Mouse (Mus musculus) lung, embryonic 14.5 days (tissue): ENCODE measurements around the gene Skil. TPM values are rescaled to one million over a fixed set of nuclear protein-coding genes. Genes with fewer than 3 reads are reported as not detected.
"Not testable (repeated sequence)": the region's sequence is repeated elsewhere in the genome, so short reads cannot be mapped to it uniquely, and the experiment has no call there.

Experiments used
- ATAC-seq: fragments of 200-750 bp; cut with Nextera tagmentation; 2 replicates; pipeline ENCODE4 v1.8.0; 2017; ENCODE audit warnings: mild to moderate bottlenecking, moderate TSS enrichment, moderate library complexity; ENCODE audit not compliant: insufficient read depth
- DNase-seq: peaks from one replicate; pipeline ENCODE4 v3.0.0-alpha.2; 2015
- H3K27ac ChIP-seq: fragments of 300-500 bp; sonication (generic); 2 replicates; pipeline ENCODE4 v1.5.1; 2014; ENCODE audit warnings: low read depth, mild to moderate bottlenecking, moderate library complexity
- H3K27me3 ChIP-seq: fragments of 300-500 bp; sonication (generic); 2 replicates; pipeline ENCODE4 v1.6.1; 2014; ENCODE audit warnings: low read length, control low read depth; ENCODE audit not compliant: insufficient read depth
- H3K36me3 ChIP-seq: fragments of 300-500 bp; sonication (generic); 2 replicates; pipeline ENCODE4 v1.6.1; 2014; ENCODE audit warnings: control low read depth; ENCODE audit not compliant: insufficient read depth
- H3K4me1 ChIP-seq: fragments of 300-500 bp; sonication (generic); 2 replicates; pipeline ENCODE4 v1.6.1; 2014; ENCODE audit warnings: antibody characterized with exemption, control low read depth; ENCODE audit not compliant: insufficient read depth
- H3K4me2 ChIP-seq: fragments of 300-500 bp; sonication (generic); 2 replicates; pipeline ENCODE4 v1.6.1; 2014; ENCODE audit warnings: mild to moderate bottlenecking
- H3K4me3 ChIP-seq: fragments of 300-500 bp; sonication (generic); 2 replicates; pipeline ENCODE4 v1.5.1; 2014; ENCODE audit warnings: low read depth, low read length
- H3K9ac ChIP-seq: fragments of 300-500 bp; sonication (generic); 2 replicates; pipeline ENCODE4 v1.6.1; 2014
- H3K9me3 ChIP-seq: fragments of 300-500 bp; sonication (generic); 2 replicates; pipeline ENCODE4 v1.6.1; 2016; ENCODE audit warnings: low read depth, low read length, control low read depth
- CTCF ChIP-seq: IDR thresholded peaks from 2 replicates; pipeline ENCODE4 v1.5.1; 2016; ENCODE audit warnings: antibody characterized with exemption, low read depth
- WGBS: fragments of 180-500 bp; shearing (Covaris S2); extraction: QIAGEN DNeasy Blood & Tissue Kit; methylation state at CpG from one replicate; pipeline ENCODE4 v1.1.7; 2014; 5-methylcytosine and 5-hydroxymethylcytosine counted together
- polyA plus RNA-seq: library from polyadenylated mRNA; unstranded; fragments of >200 nt; fragmentation: Nextera tagmentation; extraction: Ambion mirVana; gene quantifications from 2 replicates; pipeline ENCODE4 v1.2.1, GENCODE M21; 2014

Gene Skil
- polyA plus RNA-seq, 1 experiment from 2014 or later: 24.0 TPM

GRCm38 (mm10) chr3:31141621-31142020, 46.8 kb downstream of the Skil start:
- no peak overlapping the region for H3K27ac ChIP-seq
- H3K27me3 ChIP-seq: peaks cover 1% of the 10 kb centered on the region; the same call in 1 of the 2 replicates
- H3K9ac ChIP-seq: no peak overlapping the region
- no peaks in the 10 kb centered on the region for H3K36me3 ChIP-seq
- DNase-seq (no peak), ATAC-seq (no peak)
- no peak overlapping the region for H3K4me3 ChIP-seq
- no peak overlapping the region for H3K4me2 ChIP-seq
- TF ChIP-seq CTCF: no peak
- no peaks in the 10 kb centered on the region for H3K4me1 ChIP-seq
- no peaks in the 10 kb centered on the region for H3K9me3 ChIP-seq
- 77% methylated on average over 4 of the region's 4 CpGs for WGBS

- not testable (repeated sequence) for H3K4me2 ChIP-seq, H3K9me3 ChIP-seq, H3K4me3 ChIP-seq, H3K27ac ChIP-seq, H3K36me3 ChIP-seq, DNase-seq, ATAC-seq, H3K9ac ChIP-seq, H3K4me1 ChIP-seq
- H3K27me3 ChIP-seq: peaks cover 14% of the 10 kb centered on the region
- 80% methylated on average over 11 of the region's 11 CpGs for WGBS
These were observed 50.4 kb downstream of the Skil start for GRCm38 (mm10) chr3:31145222-31145621.

- TF ChIP-seq CTCF: peak; percentile 87
- H3K27me3 ChIP-seq: peaks cover 17% of the 10 kb centered on the region
- no peak overlapping the region for H3K4me3 ChIP-seq
- 0 out of 2 replicates have a peak overlapping the region, but pooled peaks have one; percentile 29 for H3K4me2 ChIP-seq
- DNase-seq (peak; percentile 97), ATAC-seq (peak; percentile 79)
- H3K9ac ChIP-seq: no peak overlapping the region
- no peak overlapping the region for H3K27ac ChIP-seq
- H3K9me3 ChIP-seq: no peaks in the 10 kb centered on the region
- no peaks in the 10 kb centered on the region for H3K36me3 ChIP-seq
- 10% methylated on average over 14 of the region's 14 CpGs for WGBS
- no peaks in the 10 kb centered on the region for H3K4me1 ChIP-seq
These were observed 50.9 kb downstream of the Skil start for GRCm38 (mm10) chr3:31145641-31146290.

- DNase-seq (no peak), ATAC-seq (no peak)
- Histone ChIP-seq H3K4me3 (no peak overlapping the region), H3K4me1 (no peaks in the 10 kb centered on the region), H3K9ac (no peak overlapping the region), H3K4me2 (no peak overlapping the region), H3K27me3 (peaks cover 17% of the 10 kb centered on the region), H3K9me3 (no peaks in the 10 kb centered on the region), H3K27ac (no peak overlapping the region), H3K36me3 (no peaks in the 10 kb centered on the region)
- no peak for TF ChIP-seq CTCF
- 72% methylated on average over 7 of the region's 7 CpGs for WGBS
These were observed 53.7 kb downstream of the Skil start for GRCm38 (mm10) chr3:31148595-31148994.

- DNase-seq (peak; percentile 77), ATAC-seq (peak; percentile 81)
- Histone ChIP-seq H3K9me3 (no peaks in the 10 kb centered on the region), H3K27me3 (peaks cover 17% of the 10 kb centered on the region), H3K4me1 (no peaks in the 10 kb centered on the region), H3K9ac (peak within 1 kb of the TSS; percentile 13), H3K36me3 (no peaks in the 10 kb centered on the region), H3K4me3 (peak within 1 kb of the TSS; percentile 26), H3K4me2 (peak within 1 kb of the TSS; percentile 73), H3K27ac (no peak within 1 kb of the TSS)
- no peak for TF ChIP-seq CTCF
- WGBS: under 1% methylated on average over 33 of the region's 33 CpGs
These were observed 54.8 kb downstream of the Skil start, which contains the start of gene Cldn11 for GRCm38 (mm10) chr3:31149706-31150105. Cldn11 (plus strand) TSS chr3:31149920.

GRCm38 (mm10) chr3:31152108-31152507, 57.2 kb downstream of the Skil start:
- TF ChIP-seq CTCF: no peak
- ATAC-seq (no peak), DNase-seq (no peak)
- Histone ChIP-seq H3K4me3 (no peak overlapping the region), H3K9me3 (no peaks in the 10 kb centered on the region), H3K9ac (no peak overlapping the region), H3K36me3 (no peaks in the 10 kb centered on the region), H3K27me3 (peaks cover 14% of the 10 kb centered on the region), H3K4me1 (no peaks in the 10 kb centered on the region), H3K27ac (no peak overlapping the region), H3K4me2 (no peak overlapping the region)
- WGBS: 36% methylated on average over 6 of the region's 6 CpGs

- H3K36me3 ChIP-seq: no peaks in the 10 kb centered on the region
- H3K9me3 ChIP-seq: no peaks in the 10 kb centered on the region
- ATAC-seq: no peak
- TF ChIP-seq CTCF: no peak
- H3K27ac ChIP-seq: no peak overlapping the region
- 66% methylated on average over 3 of the region's 3 CpGs for WGBS
- H3K27me3 ChIP-seq: no peaks in the 10 kb centered on the region
- no peaks in the 10 kb centered on the region for H3K4me1 ChIP-seq
- no peak overlapping the region for H3K4me2 ChIP-seq
- DNase-seq: no peak
- H3K4me3 ChIP-seq: no peak overlapping the region
- no peak overlapping the region for H3K9ac ChIP-seq
These were observed 61.3 kb downstream of the Skil start for GRCm38 (mm10) chr3:31156126-31156525.
